Comparison of ENCODE assay signal across 10 mouse cellular contexts in the genomic region with DNA sequence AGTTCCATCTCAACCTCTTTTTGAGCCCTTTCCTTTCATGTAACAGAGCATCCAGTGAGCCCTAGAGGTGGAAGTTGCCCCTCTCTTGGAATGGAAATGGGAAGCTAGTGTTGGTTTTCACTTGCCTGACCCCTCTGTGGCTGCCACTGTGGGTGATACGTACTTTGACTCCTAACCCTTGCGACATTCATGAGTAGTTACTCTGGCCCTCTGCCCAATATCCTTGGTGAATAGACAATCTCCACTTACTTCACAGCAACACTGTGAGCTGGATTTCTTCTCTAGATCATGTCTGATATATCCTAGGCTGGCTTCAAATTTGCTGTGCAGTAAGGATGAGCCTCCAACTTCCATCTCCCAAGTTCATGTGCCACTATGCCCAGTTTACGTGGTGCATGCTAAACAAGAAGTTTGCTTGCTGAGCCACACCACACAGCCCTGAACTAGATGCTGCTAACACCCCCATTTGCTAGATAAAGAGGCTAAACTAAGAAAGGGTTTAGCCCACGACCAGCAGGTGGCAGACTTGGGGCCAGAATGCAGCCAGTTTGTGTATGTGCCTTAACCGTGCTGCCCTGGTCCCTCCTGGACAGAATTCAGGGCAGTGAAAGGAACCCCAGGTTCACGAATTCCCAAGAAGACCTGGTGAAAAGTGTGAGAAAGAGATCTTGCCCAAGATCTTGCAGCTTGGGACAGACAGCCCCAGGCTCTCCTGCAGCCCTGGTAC. TPM values are rescaled to one million over a fixed set of nuclear protein-coding genes. Genes with fewer than 3 reads are reported as not detected.
DNase-seq lines count a peak whose midpoint lies in the region; ATAC-seq and TF ChIP-seq lines count a peak whose summit lies in the region.
"Had no signal": no experiment of that assay in that cellular context is flagged by ENCODE, and none has a peak within 500 bp of the region (broad histone marks: within the 10 kb centered on the region; RNA-seq: fewer than 3 reads in every experiment).

No protein-coding gene starts in this region.

- no peak overlapping the region for H3K9ac ChIP-seq in kidney, embryonic 15.5 days
- H3K9ac ChIP-seq: neural tube, embryonic 13.5 days had no signal

- no peak for TF ChIP-seq POLR2A in cerebellum, adult 2 months (IDR thresholded peaks at IDR 0.05; ENCODE audit: borderline replicate concordance, insufficient read depth, low read length)

- peaks cover 15% of the 10 kb centered on the region for H3K4me1 ChIP-seq in kidney, embryonic 15.5 days
- H3K4me1 ChIP-seq in cerebellum, adult 2 months (ENCODE audit: control insufficient read depth, insufficient read depth, low read length), result no peaks in the 10 kb centered on the region

- TF ChIP-seq CTCF in cerebellum, adult 2 months (IDR thresholded peaks at IDR 0.05; ENCODE audit: borderline replicate concordance, insufficient read depth, low read depth, low read length), result peak; percentile 73; the same call in 1 of the 2 replicates

- DNase-seq in kidney, adult 18-20 months, result peak; percentile 80
- peak; percentile 50 for DNase-seq in MEL-GATA-1-ER (ENCODE audit: extremely low read depth, low read depth)
- peak; percentile 34 to 54 for DNase-seq in cerebellum, adult 2 months
- DNase-seq in gastrocnemius, postnatal 10 days, result peak; percentile 79
- peak; percentile 51 for DNase-seq in large intestine, adult 2 months (ENCODE audit: low read depth, low spot score)
- peak; percentile 84 for DNase-seq in lung, postnatal 10 days
- peak; percentile 30 to 47 for DNase-seq in spleen, postnatal 36 days (ENCODE audit: low spot score in 2 of 2)

- no peak overlapping the region for H3K4me2 ChIP-seq in kidney, embryonic 15.5 days
- H3K4me2 ChIP-seq: neural tube, embryonic 13.5 days had no signal

- H3K9me3 ChIP-seq in kidney, embryonic 15.5 days (replicated peaks), result no peaks in the 10 kb centered on the region
- H3K9me3 ChIP-seq: neural tube, embryonic 13.5 days had no signal

- ATAC-seq in kidney, embryonic 15.5 days (replicated peaks; ENCODE audit: low FRiP score), result no peak

- WGBS in kidney, embryonic 15.5 days, result 29% methylated on average over 6 of the region's 6 CpGs
- 26% methylated on average over 6 of the region's 6 CpGs for WGBS in cerebellum, adult 2 months
- WGBS in large intestine, adult 2 months, result 17% methylated on average over 6 of the region's 6 CpGs

- no peak overlapping the region for H3K4me3 ChIP-seq in kidney, embryonic 15.5 days (replicated peaks)
- H3K4me3 ChIP-seq in cerebellum, adult 2 months (replicated peaks; ENCODE audit: insufficient read depth, low read depth, low read length), result no peak overlapping the region
- H3K4me3 ChIP-seq: erythroblast, embryonic 14.5 days; neural tube, embryonic 13.5 days had no signal

- H3K27ac ChIP-seq in kidney, embryonic 15.5 days, result no peak overlapping the region
- no peak overlapping the region for H3K27ac ChIP-seq in cerebellum, adult 2 months (ENCODE audit: insufficient read depth, low read length)
- H3K27ac ChIP-seq: neural tube, embryonic 13.5 days had no signal

- no peaks in the 10 kb centered on the region for H3K36me3 ChIP-seq in kidney, embryonic 15.5 days
- H3K36me3 ChIP-seq: neural tube, embryonic 13.5 days had no signal

- peaks cover 36% of the 10 kb centered on the region for H3K27me3 ChIP-seq in kidney, embryonic 15.5 days
- H3K27me3 ChIP-seq in cerebellum, adult 2 months (ENCODE audit: control insufficient read depth, insufficient read depth, low read length), result no peaks in the 10 kb centered on the region

RNA-seq across cellular contexts. Expression of gene Kbtbd13, which starts 1.3 kb away (rescaled TPM):
- 2.2 TPM in 2 replicates for polyA plus RNA-seq in kidney, embryonic 15.5 days (2015; fragmentation: Nextera tagmentation; extraction: Ambion mirVana)
- 0.11 and 0.14 TPM in 2 replicates for polyA plus RNA-seq in cerebellum, adult 2 months (2012; rRNA removed)
- total RNA-seq in gastrocnemius, postnatal 10 days (2021), result 10 to 100 TPM in 1 of 2 experiments, 1 to 10 TPM in 1; 8.9 to 10.7 TPM
- polyA plus RNA-seq in large intestine, adult 2 months (2012; rRNA removed), result 0.91 and 1.2 TPM in 2 replicates
- polyA plus RNA-seq: erythroblast, embryonic 14.5 days had no signal

RNA-seq across cellular contexts. Expression of gene Rasl12, which starts 5.5 kb away (rescaled TPM):
- polyA plus RNA-seq in kidney, embryonic 15.5 days (2015; fragmentation: Nextera tagmentation; extraction: Ambion mirVana), result 13.4 and 16.1 TPM in 2 replicates
- 6.3 and 7.4 TPM in 2 replicates for polyA plus RNA-seq in cerebellum, adult 2 months (2012; rRNA removed)
- total RNA-seq in gastrocnemius, postnatal 10 days (2021), result 10 to 100 TPM in 1 of 2 experiments, 1 to 10 TPM in 1; 7.2 to 11.5 TPM
- polyA plus RNA-seq in large intestine, adult 2 months (2012; rRNA removed), result 1.8 and 2.1 TPM in 2 replicates

RNA-seq across cellular contexts. Expression of gene Slc51b, which starts 30.0 kb away (rescaled TPM):
- polyA plus RNA-seq in kidney, embryonic 15.5 days (2015; fragmentation: Nextera tagmentation; extraction: Ambion mirVana), result 3.1 and 4.3 TPM in 2 replicates
- polyA plus RNA-seq in cerebellum, adult 2 months (2012; rRNA removed), result not detected in 2 replicates
- not detected for total RNA-seq in gastrocnemius, postnatal 10 days (2021)
- polyA plus RNA-seq in large intestine, adult 2 months (2012; rRNA removed), result 67.2 and 87.4 TPM in 2 replicates
- polyA plus RNA-seq: erythroblast, embryonic 14.5 days; neural tube, embryonic 13.5 days had no signal

RNA-seq across cellular contexts. Expression of gene Ubap1l, which starts 32.0 kb away (rescaled TPM):
- polyA plus RNA-seq in kidney, embryonic 15.5 days (2015; fragmentation: Nextera tagmentation; extraction: Ambion mirVana), result 0.14 and 0.31 TPM in 2 replicates
- 34.2 and 38.1 TPM in 2 replicates for polyA plus RNA-seq in cerebellum, adult 2 months (2012; rRNA removed)
- total RNA-seq in gastrocnemius, postnatal 10 days (2021), result 1 to 10 TPM in 1 of 2 experiments, under 1 TPM in 1; 0.52 to 1.1 TPM
- 0.16 and 0.26 TPM in 2 replicates for polyA plus RNA-seq in large intestine, adult 2 months (2012; rRNA removed)

RNA-seq across cellular contexts. Expression of gene Mtfmt, which starts 42.8 kb away (rescaled TPM):
- polyA plus RNA-seq in kidney, embryonic 15.5 days (2015; fragmentation: Nextera tagmentation; extraction: Ambion mirVana), result 21.1 and 25.3 TPM in 2 replicates
- 18.0 and 18.8 TPM in 2 replicates for polyA plus RNA-seq in cerebellum, adult 2 months (2012; rRNA removed)
- total RNA-seq in gastrocnemius, postnatal 10 days (2021), result 1 to 10 TPM; 6.6 to 7.1 TPM
- 13.6 and 17.6 TPM in 2 replicates for polyA plus RNA-seq in large intestine, adult 2 months (2012; rRNA removed)

Comparison
In these comparisons a context has a peak if more than half of its experiments do, and no peak if none do; other contexts are left out.
1. RNA of gene Slc51b, which starts 30.0 kb away (polyA plus RNA-seq): 67.2 to 87.4 TPM in large intestine, adult 2 months; 3.1 to 4.3 TPM in kidney, embryonic 15.5 days and not detected in cerebellum, adult 2 months; every median in the first group is over 10 times any median in the second.
2. Peak in every context shown above with its lines, with median percentiles within 50 percentile points of each other: DNase-seq.